Mouse (Mus musculus) adrenal gland, adult 2 months (tissue): ENCODE data around the gene Lrrc20. TPM values are rescaled to one million over a fixed set of nuclear protein-coding genes. Genes with fewer than 3 reads are reported as not detected.
"Not testable (repeated sequence)": the region's sequence is repeated elsewhere in the genome, so short reads cannot be mapped to it uniquely, and the experiment has no call there.

Experiments used
- DNase-seq: peaks from one replicate; pipeline ENCODE4 v3.0.0; 2021
- polyA plus RNA-seq: library from polyadenylated mRNA; depleted of rRNA; stranded (reverse); fragments of >200 nt; gene quantifications from 2 replicates; pipeline ENCODE4 v1.2.3, GENCODE M21; 2012
- total RNA-seq, 2 experiments: library from RNA; stranded (reverse); gene quantifications; 2 replicates each; pipeline ENCODE4 v1.2.3; 2021

Gene Lrrc20
- total and polyA plus RNA-seq, 3 experiments, result 15.9 to 21.7 (median 17.8) TPM

DNA sequence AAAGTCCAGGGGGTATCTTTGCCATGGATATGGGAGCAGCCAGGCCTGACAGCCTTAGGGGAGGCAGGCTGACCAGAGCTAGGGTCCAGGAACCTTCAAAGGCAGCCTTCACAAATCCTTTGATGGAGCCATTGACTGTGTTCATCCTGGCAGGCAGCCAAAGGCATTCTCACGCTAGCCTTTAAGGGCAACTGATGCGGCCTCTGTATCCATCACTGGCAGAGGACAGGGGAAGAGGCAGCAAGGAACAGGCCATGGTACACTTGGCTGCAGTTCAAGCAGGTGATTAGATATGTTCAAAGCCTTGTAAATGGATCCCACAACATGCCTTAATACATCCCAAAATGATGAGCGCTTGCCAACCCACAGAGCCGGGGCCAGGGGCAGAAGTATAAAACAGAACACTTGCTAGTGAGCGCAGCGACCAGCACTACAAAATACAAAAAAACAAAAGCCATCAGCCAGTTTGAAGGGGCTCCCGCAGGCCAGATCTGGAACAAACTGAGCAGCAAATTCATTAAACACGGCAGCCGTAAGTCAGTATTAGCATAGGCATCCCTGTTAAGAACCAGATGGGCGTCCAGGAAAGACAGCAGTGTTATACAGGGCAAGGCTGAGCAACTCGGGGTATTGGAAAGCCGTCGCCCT is 100.6 kb downstream of the Lrrc20 start:
- DNase-seq, result peak; percentile 72

- no peak for DNase-seq
Observed at GRCm38 (mm10) chr10:61587241-61587849, 111.7 kb downstream of the Lrrc20 start.

- no peak for DNase-seq
Observed at GRCm38 (mm10) chr10:61597991-61598390, 122.4 kb downstream of the Lrrc20 start.

DNA sequence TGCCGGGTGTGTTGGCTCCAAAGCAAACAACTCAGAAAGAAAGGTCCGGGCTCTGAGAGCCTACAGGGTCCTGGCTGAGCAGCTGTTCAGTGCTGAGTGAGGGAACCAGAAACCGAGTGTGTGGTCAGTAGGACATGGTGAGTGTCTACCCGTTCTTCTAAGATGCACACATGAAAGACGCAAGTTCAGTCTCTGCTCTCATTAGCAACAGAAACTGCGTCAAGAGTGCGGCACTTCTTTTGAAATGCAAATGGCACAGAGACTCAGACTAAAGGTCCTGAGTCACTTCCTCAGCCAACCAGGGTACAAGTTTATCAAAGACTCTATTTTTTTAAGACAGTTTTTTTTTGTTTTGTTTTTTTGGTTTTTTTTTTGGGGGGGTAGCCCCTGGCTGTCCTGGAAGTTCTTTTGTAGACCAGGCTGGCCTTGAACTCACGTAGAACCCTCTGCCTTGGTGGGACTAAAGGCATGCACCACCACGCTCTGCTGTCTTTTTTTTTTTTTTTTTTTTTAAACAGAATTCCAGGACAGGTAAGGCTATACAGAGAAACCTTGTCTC is 124.0 kb downstream of the Lrrc20 start:
- no peak for DNase-seq

DNA sequence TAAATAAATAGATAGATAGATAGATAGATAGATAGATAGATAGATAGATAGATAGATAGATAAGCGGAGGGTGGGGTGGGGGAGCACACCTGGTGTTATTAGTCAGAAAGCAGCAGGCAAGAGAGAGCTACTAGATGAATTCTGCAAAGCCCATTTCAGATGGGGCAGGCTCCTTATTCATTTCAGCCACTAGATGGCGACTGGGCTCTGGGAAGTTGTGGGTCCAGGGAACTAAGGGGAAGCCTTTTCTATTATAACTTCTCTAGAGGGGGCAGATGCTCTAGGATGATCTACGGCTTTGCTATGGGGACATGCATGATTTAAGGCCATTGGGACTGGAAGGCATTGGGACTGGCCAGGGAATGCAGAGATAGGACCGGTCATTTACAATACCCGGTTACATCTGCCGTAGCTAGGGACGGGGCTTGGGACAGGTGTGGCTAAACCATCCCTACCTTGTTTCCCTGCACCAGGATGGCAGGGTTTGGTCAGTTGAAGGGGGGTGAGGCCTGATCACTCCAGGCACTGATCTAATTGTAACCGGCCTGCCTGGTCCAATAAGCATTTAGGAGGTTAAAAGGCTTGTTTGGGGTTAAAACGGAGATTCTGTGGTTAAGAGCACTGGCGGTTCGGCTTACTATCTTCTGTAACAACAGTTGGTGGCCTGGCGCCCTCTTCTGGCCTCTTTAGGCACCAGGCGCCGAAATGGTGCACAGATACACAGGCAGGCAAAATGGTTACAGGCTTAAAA is 126.9 kb downstream of the Lrrc20 start:
- DNase-seq, result peak; percentile 55

DNA sequence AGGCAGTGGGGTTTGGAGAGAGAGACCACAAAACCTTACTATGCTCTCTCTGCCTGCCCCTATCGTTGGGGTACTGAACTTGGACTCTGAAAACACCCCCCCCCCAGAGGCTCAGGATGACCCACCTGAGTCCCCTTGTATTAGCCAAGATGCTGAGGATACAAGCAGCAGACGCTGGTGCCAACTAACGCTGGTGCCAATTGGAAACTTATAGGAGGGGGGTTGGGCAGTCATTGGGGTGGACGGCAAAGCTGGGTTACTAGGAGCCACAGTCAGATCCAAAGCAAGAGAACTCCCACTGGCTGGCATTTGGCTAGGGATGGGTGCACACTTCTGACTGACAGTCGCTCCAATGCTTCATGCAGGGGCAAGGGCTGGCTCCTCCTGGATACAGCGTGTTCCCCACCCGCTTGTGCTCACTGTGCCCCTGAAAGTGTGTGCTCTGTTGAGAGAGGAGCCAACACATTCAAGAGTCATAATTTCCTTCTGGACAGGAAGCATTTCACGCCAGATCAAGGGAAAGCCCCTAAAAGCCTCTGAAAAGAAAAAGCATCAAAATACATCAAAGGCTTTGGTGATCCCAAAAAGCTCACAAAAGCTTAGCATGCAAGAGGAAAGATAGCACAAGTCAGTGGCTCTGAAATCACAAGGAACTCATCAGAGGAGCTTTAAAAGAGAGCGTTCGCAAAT is 128.9 kb downstream of the Lrrc20 start:
- DNase-seq, result no peak

GRCm38 (mm10) chr10:61605381-61605780 is 129.8 kb downstream of the Lrrc20 start:
- not testable (repeated sequence) for DNase-seq

DNA sequence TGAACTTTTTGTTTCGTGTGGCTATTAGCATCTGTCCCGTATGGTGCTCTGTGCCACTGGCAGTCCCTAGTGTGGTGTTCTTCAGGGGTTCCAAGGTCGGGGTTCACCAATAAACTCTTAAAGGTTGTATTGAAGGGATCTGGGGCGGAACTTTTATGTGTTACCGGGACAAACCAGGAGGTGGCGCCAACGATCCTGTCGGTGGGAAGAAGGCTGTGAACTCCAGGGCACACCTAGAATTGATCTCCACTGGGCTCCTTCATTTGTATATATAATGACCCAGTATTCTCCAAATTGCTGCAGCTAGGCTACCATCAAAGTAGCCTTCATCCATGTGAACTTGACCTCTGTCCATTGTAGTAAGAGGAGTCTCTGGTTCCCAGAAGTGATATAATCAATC is 130.2 kb downstream of the Lrrc20 start:
- peak; percentile 65 for DNase-seq

DNA sequence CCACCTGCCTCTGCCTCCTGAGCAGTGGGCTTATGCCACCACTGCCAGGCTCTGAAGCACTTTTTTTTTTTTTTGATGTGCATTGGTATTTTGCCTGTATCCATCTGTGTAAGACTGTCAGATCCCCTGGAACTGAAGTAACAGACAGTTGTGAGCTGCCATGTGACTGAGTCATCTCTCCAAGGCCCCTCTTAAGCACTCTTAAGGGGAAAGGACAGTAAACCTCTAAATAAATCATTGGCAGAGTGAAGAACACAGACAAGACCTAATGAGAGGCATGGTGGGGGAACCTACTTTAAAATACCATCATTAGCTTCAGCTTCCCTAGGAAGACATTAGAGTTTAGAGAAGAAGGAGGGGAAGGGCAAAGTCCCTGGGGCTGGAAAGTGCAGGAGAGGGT is 132.6 kb downstream of the Lrrc20 start:
- peak; percentile 29 for DNase-seq

DNA sequence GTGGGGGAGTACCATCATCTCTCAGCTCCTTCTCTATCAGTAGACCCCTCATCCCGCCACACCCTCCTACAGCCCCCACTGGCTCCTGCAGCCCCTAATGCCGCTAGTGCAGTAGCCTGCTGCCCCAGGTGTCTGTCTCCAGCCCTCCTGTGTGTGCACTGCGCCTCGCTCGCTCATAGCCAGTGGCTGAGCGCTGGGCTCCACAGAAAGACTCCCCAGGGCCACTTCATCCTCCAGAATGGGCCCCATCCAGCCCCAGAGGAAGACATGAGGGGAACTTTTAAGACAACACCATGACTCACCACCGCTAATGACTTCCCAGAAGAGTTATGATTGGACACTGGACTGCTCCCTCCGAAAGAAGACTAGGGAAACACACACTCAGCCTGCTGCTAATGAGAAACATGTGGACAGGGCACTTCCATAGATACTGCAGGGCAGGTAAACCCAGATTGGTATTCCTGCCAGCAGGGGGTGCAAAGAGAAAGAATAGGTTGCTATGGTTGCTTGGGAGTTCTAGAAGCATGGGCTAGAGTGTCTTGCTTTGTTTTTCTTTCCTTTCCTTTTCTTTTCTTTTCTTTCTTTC is 135.1 kb downstream of the Lrrc20 start:
- peak; percentile 39 for DNase-seq

- no peak for DNase-seq
Observed at GRCm38 (mm10) chr10:61614311-61614710, 138.7 kb downstream of the Lrrc20 start.

- no peak for DNase-seq
Observed at GRCm38 (mm10) chr10:61618528-61618927, 142.9 kb downstream of the Lrrc20 start.

GRCm38 (mm10) chr10:61621681-61622080 is 146.1 kb downstream of the Lrrc20 start:
- no peak for DNase-seq

DNA sequence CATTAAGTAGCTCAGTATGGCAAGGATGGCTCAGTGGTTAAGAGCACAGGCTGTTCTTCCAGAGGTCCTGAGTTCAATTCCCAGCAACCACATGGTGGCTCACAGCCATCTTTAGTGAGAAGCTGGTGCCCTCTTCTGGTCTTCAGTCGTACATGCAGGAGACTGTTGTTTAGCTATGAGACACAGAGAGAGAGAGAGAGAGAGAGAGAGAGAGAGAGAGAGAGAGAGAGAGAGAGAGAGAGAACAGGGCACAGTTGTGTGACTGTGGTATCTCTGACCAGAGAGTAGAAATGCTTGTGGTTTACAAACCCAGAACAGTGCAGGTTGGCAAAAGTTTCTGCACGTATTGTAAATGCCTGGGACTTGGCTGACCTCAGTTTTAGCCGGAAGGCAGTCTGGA is 148.3 kb downstream of the Lrrc20 start:
- DNase-seq, result not testable (repeated sequence)

DNA sequence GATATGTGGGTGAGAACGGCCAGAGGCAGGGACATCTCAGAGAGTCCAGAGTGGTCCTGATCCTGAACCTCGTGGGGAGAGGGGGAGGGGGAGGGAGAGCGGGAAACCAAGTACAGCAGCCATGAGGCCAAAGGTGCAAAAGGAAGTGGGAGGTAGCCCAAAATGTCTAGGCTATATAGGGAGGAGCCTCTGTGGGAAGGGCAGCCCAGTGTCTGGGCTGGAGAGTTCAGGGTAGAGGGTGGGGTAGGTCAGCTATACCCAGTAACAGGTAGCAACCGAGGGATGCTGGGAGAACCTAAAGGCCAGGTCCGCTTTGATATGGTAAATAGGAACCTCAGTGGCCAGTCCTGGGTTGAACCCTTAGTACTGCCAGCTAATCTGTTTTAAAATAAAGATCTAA is 149.2 kb downstream of the Lrrc20 start:
- no peak for DNase-seq

DNA sequence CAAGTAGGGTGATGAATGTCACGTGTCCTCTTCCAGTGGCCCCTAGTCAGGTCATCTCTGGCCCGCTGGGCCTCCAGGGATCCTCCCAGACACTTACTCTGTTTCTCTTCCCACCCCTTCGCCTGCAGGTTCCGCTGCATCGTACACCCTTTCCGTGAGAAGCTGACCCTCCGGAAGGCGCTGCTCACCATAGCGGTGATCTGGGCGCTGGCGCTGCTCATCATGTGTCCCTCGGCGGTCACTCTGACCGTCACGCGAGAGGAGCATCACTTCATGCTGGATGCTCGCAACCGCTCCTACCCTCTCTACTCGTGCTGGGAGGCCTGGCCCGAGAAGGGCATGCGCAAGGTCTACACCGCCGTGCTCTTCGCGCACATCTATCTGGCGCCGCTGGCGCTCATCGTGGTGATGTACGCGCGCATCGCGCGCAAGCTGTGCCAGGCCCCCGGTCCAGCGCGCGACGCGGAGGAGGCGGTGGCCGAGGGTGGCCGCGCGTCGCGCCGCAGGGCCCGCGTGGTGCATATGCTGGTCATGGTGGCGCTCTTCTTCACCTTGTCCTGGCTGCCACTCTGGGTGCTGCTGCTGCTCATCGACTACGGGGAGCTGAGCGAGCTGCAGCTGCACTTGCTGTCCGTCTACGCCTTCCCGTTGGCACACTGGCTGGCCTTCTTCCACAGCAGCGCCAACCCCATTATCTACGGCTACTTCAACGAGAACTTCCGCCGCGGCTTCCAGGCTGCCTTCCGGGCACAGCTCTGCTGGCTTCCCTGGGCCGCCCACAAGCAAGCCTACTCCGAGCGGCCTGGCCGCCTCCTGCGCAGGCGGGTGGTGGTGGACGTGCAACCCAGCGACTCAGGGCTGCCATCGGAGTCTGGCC is 150.0 kb downstream of the Lrrc20 start:
- DNase-seq, result peak; percentile 38

- peak; percentile 48 for DNase-seq
Observed at GRCm38 (mm10) chr10:61626551-61626950, 150.9 kb downstream of the Lrrc20 start.

DNA sequence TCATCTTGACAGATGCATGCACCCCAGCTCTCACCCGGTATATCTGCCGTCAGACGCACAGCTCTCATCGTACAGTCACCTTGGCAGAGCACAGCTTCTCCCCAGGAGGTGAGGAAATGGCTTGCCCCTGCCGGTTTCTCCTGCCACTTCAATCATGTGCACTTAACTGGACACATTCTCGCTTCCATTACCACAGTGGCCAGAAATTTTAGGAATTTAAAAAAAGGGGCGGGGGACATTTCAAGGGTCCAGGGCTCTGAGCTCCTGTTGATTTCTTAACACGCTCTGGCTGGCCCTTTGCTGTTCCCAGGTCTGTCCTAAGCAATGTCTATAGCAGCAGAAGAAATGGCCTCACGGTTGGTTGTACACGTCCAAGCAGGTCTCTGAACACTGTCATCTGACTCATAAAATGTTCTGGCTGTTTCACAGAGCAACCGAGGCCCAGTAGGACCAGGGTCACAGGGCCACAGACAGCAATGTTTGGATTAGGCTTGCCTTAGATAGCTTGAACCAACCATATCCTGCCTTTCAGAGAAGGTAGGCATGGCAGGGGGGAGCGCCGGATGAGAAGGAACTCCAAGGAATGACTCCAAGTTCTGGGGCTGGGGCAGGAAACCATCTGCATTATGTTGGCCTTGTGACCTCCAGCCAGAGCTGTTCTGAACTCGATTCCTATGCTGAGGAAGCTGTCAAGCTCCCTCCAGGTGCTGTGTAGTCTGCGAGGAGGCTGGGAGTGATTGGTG is 151.8 kb downstream of the Lrrc20 start:
- no peak for DNase-seq

DNA sequence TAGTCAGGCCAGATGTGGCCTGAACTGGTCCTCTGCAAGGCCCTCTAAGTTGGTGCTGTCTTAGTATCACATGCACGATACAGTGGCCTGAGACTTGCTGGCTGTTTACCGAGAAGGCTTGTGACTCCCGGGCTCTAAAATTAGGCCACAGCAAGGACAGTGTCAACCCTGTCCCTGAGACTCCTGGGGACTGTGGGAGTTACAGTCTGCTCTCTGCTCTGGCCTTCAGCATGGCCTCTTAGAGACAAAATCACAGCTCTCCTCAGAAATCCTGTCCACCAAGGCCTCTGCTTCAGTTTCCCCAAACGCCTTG is 152.3 kb downstream of the Lrrc20 start:
- peak; percentile 79 for DNase-seq
